Mouse (Mus musculus): ENCODE data around the gene Gm17622.

The Gm17622 gene

DNA sequence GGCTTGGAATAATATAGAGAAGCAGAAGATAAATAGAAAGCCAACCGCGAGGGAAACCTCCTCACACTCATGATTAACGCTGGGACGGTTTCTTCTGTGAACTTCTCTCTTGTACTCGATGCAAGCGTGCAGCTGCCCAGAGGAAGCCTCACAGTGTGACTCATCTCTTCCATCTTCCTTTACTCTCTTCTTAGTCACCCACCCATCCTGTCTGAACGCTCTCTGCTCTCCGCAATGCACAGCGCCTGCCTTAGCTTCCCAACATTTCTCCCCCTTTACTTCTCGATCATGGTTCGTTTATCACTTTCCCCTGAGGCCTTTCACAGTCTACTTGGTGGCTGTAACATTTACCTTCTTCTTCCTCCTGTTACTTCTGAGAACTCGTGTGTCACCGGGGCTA lies 20.1 kb downstream of the Gm17622 start:
- DNase-seq (ENCODE audit: low spot score), result no peak

DNA sequence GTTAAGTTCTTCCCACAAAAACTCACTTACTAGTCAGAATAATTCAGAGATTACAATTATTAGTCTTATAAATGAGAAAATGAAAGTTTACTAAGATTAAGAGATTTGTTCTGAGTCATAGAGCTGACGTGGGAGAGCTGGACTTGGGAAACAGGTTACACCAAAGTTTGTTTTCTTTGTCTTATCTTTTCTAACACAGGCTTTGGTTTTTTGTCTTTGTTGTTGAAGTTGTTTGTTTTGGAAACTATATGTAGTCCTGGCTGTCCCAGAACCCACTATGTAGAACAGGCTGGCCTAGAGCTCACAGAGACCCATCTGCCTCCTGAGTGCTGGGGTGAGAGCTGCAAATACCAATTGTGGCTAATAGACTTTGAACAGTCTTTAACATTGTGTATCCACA lies 20.7 kb downstream of the Gm17622 start:
- DNase-seq (ENCODE audit: low spot score), result no peak

DNA sequence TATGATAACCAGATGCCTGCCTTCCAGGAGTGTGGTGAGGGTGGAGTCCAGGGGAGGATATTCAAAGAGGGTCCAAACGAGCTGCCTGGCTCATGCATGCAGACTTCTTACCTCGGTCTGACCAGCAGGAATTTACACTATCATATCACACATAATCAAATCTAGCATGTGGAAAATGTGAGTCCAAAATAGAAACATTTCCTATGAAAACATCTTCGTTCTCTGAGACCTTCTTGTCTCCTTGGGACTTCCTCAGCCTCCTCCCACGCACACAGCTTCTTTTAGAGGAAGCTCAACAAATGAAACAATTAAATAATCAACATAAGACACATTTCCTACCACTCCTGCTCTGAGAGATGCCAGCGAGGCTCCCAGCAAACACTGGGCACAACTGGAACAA lies 21.4 kb downstream of the Gm17622 start:
- no peak for DNase-seq (ENCODE audit: low spot score)

DNA sequence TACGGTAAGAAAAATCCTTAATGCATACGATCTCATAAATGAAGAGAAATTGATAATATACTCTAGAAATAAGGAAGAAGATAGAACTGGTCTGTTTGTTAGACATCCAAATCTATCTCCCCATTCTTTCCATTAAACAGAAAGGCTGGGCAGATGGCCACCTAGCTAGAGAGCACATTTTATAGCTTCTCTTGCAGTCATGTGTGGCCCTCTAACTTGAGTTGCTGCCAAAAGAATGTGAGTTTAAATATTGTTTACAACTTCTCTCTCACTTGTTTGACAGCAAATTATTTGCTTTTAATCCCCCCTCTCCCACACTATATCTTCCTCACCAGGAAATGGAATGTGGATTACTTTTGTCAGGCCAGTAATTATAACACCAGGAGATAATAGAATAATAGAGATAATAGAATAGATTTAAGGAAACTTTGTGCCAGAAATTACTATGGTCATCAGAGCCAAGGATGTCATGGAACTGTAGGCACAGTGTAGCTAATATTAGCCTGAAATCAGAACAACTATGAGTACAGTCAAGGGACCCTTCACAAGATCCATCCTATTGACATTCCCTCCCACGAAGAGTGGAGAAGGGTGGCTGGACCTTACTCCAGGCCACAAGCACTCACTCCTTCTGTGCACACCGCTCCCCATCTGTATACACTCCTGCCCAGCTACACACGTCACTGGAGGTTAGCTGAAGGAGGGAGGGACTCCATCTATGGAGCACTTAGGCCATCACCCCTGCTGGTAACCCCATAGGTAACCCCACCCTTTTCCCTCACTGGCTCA lies 23.8 kb downstream of the Gm17622 start:
- no peak for DNase-seq (ENCODE audit: low spot score)

DNA sequence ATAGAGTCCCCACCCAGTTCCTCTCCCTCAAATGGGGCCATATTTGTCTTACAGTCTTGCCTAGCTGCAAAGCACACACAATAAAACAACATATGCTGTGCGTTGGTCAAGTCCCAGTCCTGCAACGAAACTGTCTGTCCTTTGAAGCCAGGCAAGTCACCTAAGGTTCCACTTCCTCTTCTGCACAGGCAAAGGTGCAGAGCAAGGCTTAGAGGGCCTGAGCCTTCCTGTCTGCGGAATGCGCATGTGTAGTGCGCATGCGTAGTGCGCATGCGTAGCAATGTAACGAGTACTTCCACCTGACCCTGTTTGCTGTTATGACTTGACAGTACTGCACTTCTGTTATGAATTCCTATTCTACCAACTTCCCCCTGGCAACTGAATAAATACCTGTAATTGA lies 25.7 kb downstream of the Gm17622 start:
- DNase-seq (ENCODE audit: low spot score), result no peak

DNA sequence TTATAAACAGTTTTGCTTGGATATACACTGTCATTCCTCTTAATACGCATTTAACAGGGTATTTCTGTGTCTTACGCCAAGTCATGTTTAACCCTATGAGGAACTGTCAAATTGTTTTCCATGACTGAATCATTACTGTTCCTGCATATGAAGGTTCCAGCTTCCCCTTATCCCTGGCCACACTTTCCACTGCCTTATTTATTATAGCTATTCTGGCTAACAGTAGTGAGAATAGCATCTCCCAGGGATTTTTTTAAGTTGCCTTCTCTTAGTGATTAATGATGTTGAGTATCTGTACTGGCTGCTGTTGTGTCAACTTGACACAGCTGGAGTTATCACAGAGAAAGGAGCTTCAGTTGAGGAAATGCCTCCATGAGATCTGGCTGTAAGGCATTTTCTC lies 26.8 kb downstream of the Gm17622 start:
- DNase-seq (ENCODE audit: low spot score), result no peak

DNA sequence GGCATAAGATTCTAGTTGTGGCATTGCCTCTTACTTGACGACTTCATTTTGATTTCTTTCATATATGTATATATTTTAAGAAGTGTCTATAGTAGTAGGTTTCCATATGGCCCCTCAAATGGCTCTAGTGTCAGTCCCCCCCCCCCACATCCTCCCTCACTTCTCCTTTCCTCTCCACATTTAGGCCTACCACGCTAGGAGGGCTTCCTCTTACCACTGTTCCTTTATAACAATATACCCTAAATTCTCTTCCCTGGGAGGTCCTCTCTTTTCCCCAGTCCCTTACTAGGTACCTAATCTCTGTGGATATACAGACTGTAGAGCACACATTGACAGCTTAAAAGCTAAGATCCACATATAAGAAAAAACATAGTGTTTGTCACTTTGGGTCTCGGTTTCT lies 30.8 kb downstream of the Gm17622 start:
- no peak for DNase-seq (ENCODE audit: low spot score)

DNA sequence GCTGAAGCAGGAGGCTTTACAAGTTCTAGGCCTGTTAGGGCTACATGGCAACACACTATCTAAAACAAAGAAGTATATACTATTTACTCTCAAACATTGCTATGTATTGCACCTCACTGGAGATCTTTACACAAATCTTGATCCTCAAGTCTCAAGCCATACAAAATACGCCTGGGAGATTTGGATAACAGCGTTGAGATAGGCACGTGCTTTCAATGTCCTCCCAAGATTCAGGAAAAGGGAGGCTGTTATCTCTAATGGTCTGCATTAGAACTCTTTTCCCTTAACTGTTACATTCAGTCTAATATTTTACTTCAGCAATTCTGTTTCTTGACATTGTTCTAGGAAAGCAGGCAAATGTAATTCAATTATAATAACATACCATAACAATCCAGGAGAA lies 36.5 kb downstream of the Gm17622 start:
- no peak for DNase-seq (ENCODE audit: low spot score)

DNA sequence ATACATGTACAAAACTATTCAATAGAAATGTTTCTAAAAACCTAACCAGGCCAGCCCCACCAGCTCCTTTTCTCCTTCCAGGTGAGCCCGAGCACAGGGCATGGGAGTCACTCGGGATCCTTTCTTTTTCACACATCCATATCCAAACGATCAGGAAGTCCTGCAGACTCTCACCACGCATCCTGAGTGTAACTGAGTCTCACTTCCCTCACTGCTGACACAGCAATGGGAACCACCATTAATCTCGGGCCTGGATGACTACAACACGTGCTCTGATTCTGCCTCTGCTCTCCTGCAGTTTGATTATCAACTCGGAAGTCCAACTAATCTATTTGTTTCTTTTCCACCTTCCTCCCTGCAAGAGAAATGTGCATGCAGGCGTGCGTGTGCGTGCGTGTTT lies 37.3 kb downstream of the Gm17622 start:
- DNase-seq (ENCODE audit: low spot score), result no peak

DNA sequence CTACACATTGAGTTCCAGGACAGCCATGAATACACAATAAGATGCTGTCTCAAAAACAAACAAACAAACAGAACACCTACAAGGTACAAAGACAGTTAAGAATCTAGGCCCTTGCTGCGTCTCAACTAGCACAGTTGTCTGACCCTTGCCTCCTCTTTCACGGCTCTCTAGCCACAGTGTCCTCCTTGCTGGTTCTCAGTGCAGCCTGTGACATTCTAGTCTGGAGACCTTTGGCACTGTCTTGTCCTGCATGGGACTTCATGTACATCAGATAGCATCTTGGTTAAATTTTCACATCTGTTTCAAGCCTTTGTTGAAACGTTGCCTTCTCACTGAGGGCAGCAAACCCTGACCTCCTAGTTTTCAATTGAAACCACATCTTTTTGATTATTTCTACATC lies 38.2 kb downstream of the Gm17622 start:
- DNase-seq (ENCODE audit: low spot score), result no peak

DNA sequence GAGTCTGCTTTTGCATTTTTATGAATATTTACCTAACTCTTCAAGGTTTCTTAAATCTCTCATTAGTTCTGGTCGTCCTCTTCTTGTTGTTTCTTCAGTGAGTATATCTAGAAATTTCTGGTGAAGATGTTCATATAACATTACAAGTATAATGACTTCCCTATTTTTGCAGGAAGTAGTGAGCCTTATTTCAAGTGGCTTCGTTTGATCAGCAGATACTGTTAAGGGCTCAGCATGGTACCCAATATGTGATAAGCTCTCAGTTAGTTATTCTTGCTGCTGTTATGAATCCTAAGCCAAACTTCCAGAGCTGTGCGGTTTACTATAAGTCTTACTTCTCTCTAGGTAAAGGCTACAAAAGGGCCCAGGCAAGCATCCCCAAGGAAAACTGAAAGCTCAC lies 39.0 kb downstream of the Gm17622 start:
- no peak for DNase-seq (ENCODE audit: low spot score)

DNA sequence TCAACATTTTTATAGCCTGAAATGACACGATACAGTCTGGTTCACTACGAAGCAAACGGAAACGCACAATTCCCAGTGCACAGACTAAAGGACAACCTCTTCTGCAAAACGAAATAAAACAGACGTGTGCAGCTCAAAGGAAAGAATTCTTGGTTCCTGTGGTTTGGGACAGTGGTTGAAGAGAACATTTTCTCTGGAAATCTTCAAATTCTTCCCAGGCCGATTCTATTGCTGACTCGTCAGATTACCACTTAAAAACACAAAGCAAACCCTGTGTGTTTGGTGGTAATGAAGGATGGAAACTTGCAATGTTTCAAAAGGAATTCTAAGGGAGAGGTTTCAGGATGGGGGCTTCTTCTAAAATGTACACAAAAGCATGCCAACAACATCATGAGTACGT lies 39.5 kb downstream of the Gm17622 start:
- DNase-seq (ENCODE audit: low spot score), result no peak

DNA sequence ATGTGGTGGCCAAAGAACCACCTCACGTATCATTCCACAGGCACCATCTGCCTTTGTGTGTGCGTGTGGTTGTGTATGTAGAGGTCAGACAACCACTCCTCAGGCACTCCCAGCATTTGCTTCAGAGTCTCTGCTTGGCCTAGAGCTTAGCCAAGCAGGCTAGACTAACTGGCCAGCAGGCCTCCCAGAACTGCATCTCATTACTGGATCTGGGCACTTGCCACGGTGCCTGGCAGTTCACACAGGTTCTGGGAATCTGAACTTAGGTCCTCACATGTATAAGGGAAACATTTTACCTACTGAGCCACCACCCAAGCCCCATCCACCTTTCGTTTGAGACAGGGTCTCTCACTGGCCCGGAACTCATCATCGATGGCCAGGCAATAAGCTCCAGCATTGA lies 41.6 kb downstream of the Gm17622 start:
- DNase-seq (ENCODE audit: low spot score), result no peak

DNA sequence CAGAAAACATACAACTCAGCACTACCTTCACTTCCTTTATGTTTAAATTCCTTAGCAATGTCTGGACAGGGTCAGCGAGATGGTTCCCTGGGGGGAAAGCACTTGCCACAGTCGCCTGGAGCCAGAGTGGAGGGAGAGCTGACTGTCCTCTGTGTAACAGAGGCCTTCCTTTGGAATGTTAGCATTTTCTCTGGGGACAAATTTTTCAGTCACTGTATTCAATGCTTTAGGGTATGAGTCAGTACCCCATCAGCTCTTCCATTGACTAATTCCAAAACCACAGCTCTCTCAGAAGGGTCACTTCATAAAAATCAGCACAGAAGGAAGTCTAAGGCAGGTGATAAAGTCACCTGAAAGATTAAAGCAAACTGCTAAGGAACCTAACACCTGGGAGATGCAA lies 43.2 kb downstream of the Gm17622 start:
- DNase-seq (ENCODE audit: low spot score), result no peak

DNA sequence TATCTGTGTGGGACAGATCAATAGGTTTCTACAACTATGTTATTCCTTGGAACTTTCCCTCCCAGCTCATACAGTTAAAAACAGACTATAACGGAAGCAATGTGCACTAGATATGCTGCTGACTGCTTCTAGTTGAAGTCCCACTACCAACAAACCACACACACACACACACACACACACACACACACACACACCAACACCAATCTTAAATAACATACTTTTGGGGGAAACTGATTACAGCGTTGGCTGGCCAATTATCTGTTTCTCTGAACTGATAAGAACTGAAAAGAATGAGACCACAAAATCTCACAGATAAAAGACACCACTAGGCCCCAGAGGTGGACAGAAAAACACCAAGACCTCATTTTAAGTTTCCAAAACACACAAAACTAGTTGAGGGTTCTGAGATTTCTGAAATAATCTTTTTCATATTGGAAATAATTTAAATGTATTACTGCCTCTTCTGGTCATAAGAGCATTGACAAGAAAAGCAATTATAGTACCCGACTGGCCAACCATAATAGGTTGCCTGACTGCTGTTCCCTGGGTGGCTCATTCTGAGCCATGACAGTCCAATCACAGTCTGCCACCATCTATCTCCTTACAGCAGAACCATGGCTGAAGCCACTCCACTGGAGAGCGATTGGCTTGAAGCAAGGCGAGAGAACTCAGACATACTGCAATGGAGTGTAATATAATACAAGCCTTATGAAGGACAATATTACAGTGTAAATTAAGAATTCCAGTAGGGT lies 46.5 kb downstream of the Gm17622 start:
- DNase-seq (ENCODE audit: low spot score), result no peak

DNA sequence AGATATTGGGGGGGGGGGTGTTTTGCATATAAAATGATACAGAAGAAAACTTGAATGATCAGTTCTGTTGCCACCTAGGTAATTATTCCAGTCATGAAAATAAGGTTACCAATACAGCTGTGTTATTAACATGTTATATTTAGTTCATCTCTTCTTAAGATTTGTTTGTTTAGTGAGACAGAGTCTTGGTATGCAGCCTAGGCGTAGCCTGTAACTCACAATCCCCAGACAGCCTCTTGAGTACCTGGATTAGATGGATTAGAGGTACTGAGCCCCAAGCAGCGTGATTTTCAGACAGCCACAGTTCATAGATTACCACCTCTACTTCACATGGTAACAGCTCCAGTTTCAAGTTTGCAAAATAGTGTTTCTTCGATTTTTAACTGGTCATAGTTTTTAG lies 47.6 kb downstream of the Gm17622 start:
- DNase-seq (ENCODE audit: low spot score), result no peak

Measured in urinary bladder, postnatal 10 days (tissue).